Mouse (Mus musculus) megakaryocyte, embryonic 14.5 days (primary cell): Measurements from ENCODE around the gene Hnrnpa2b1.

Experiments
- FLI1 ChIP-seq: IDR thresholded peaks from 2 replicates; pipeline ENCODE4 v1.6.1; 2012; ENCODE audit warnings: low read length, inconsistent platforms, mixed read lengths
- GATA1 ChIP-seq: IDR thresholded peaks from 3 replicates; pipeline ENCODE4 v1.6.1; 2012; ENCODE audit warnings: mixed read lengths, low read length, inconsistent platforms, borderline replicate concordance

GRCm38 (mm10) chr6:51438826-51439330 lies 30.8 kb downstream of the Hnrnpa2b1 start:
- no peak for TF ChIP-seq GATA1
- no peak for TF ChIP-seq FLI1
